Mouse (Mus musculus) MEL (cell line): Measurements from ENCODE around the gene Rfc4. TPM values are rescaled to one million over a fixed set of nuclear protein-coding genes. Genes with fewer than 3 reads are reported as not detected.

Source experiments
- DNase-seq: peaks from one replicate; pipeline ENCODE4 v3.0.0; 2011; ENCODE audit warnings: low read depth, low spot score
- H3K27ac ChIP-seq: 2 replicates; pipeline ENCODE4 v1.5.1; 2012; ENCODE audit warnings: low read depth, mild to moderate bottlenecking, control low read depth, low read length, moderate library complexity; ENCODE audit not compliant: control insufficient read depth
- H3K27me3 ChIP-seq, 2 experiments: fragments of 150-350 bp in 1 of 2; sonication (generic) in 1 of 2; 2 replicates each; pipeline ENCODE4 v1.6.1; 2012; ENCODE audit warnings: low read length in 2 of 2, mild to moderate bottlenecking in 2 of 2, improper control_type of control experiment in 1 of 2, moderate library complexity in 1 of 2; ENCODE audit not compliant: insufficient read depth in 2 of 2, control insufficient read depth in 1 of 2
- H3K36me3 ChIP-seq, 2 experiments: 2 replicates each; pipeline ENCODE4 v1.6.1; 2012 to 2014; ENCODE audit warnings: low read length in 2 of 2, improper control_type of control experiment in 1 of 2, inconsistent platforms in 1 of 2, mild to moderate bottlenecking in 1 of 2; ENCODE audit not compliant: insufficient read depth in 2 of 2, control insufficient read depth in 1 of 2
- H3K4me1 ChIP-seq, 2 experiments: fragments of 150-350 bp in 1 of 2; sonication (generic) in 1 of 2; 2 replicates each; pipeline ENCODE4 v1.6.1; 2012; ENCODE audit warnings: low read length in 2 of 2, improper control_type of control experiment in 1 of 2, mild to moderate bottlenecking in 1 of 2; ENCODE audit not compliant: insufficient read depth in 2 of 2, control insufficient read depth in 1 of 2
- H3K4me3 ChIP-seq, 2 experiments: fragments of 150-350 bp in 1 of 2; sonication (generic) in 1 of 2; 2 replicates each; pipeline ENCODE4 v1.5.1; 2012; ENCODE audit warnings: low read depth in 2 of 2, low read length in 2 of 2, mild to moderate bottlenecking in 2 of 2, moderate library complexity in 2 of 2, control low read depth in 1 of 2, improper control_type of control experiment in 1 of 2; ENCODE audit not compliant: control insufficient read depth in 1 of 2, insufficient read depth in 1 of 2
- H3K79me2 ChIP-seq: 2 replicates; pipeline ENCODE4 v1.6.1; 2012; ENCODE audit warnings: mild to moderate bottlenecking, low read length, moderate library complexity; ENCODE audit not compliant: control insufficient read depth, poor library complexity, insufficient read depth
- H3K9ac ChIP-seq: 2 replicates; pipeline ENCODE4 v1.6.1; 2012; ENCODE audit warnings: low read depth, mild to moderate bottlenecking, control low read depth, low read length, moderate library complexity; ENCODE audit not compliant: control insufficient read depth, poor library complexity, severe bottlenecking
- H3K9me3 ChIP-seq: fragments of 150-350 bp; sonication (generic); replicated peaks from 2 replicates; pipeline ENCODE4 v1.6.1; 2012; ENCODE audit warnings: mild to moderate bottlenecking, low read length, improper control_type of control experiment, moderate library complexity; ENCODE audit not compliant: insufficient read depth
- CHD1 ChIP-seq: IDR thresholded peaks from 2 replicates; pipeline ENCODE4 v1.6.1; 2012; ENCODE audit warnings: low read depth, mild to moderate bottlenecking, inconsistent platforms, low read length, improper control_type of control experiment
- CHD2 ChIP-seq: IDR thresholded peaks from 2 replicates; pipeline ENCODE4 v1.6.1; 2011; ENCODE audit warnings: low read length, improper control_type of control experiment
- CTCF ChIP-seq, 3 experiments: IDR thresholded peaks in 2 of 3; conservative IDR thresholded peaks in 1 of 3; 2 replicates each; pipeline ENCODE4 v1.5.1; 2011 to 2012; ENCODE audit warnings: low read length in 3 of 3, low read depth in 2 of 3, mild to moderate bottlenecking in 2 of 3, improper control_type of control experiment in 1 of 3, inconsistent platforms in 1 of 3, mixed read lengths in 1 of 3, moderate library complexity in 1 of 3; ENCODE audit not compliant: control insufficient read depth in 1 of 3, insufficient read depth in 1 of 3, poor library complexity in 1 of 3, severe bottlenecking in 1 of 3
- E2F4 ChIP-seq: IDR thresholded peaks from 2 replicates; pipeline ENCODE4 v1.6.1; 2011; ENCODE audit warnings: low read depth, low read length, improper control_type of control experiment, borderline replicate concordance
- ELF1 ChIP-seq: IDR thresholded peaks from 2 replicates; pipeline ENCODE4 v1.6.1; 2014; ENCODE audit warnings: low read depth, mild to moderate bottlenecking, inconsistent platforms, low read length, improper control_type of control experiment, moderate library complexity
- EP300 ChIP-seq, 2 experiments: IDR thresholded peaks; 2 replicates each; pipeline ENCODE4 v1.6.1; 2011; ENCODE audit warnings: improper control_type of control experiment in 2 of 2, low read length in 2 of 2, low read depth in 1 of 2, mild to moderate bottlenecking in 1 of 2
- ETS1 ChIP-seq: IDR thresholded peaks from 2 replicates; pipeline ENCODE4 v1.6.1; 2012; ENCODE audit warnings: low read depth, mild to moderate bottlenecking, inconsistent platforms, low read length, improper control_type of control experiment, moderate library complexity
- GABPA ChIP-seq: IDR thresholded peaks from 2 replicates; pipeline ENCODE4 v1.6.1; 2012; ENCODE audit warnings: low read depth, mild to moderate bottlenecking, inconsistent platforms, low read length, improper control_type of control experiment, moderate library complexity
- HCFC1 ChIP-seq: IDR thresholded peaks from 2 replicates; pipeline ENCODE4 v1.6.1; 2012; ENCODE audit warnings: low read depth, mild to moderate bottlenecking, inconsistent platforms, low read length, improper control_type of control experiment, moderate library complexity
- JUND ChIP-seq: IDR thresholded peaks from 2 replicates; pipeline ENCODE4 v1.6.1; 2011; ENCODE audit warnings: low read depth, mild to moderate bottlenecking, improper control_type of control experiment, low read length
- KAT2A ChIP-seq: conservative IDR thresholded peaks from 2 replicates; pipeline ENCODE4 v1.6.1; 2012; ENCODE audit warnings: low read depth, low read length, improper control_type of control experiment, inconsistent platforms
- MAFK ChIP-seq: IDR thresholded peaks from 2 replicates; pipeline ENCODE4 v1.6.1; 2011; ENCODE audit warnings: low read depth, mild to moderate bottlenecking, low read length, improper control_type of control experiment, borderline replicate concordance
- MAX ChIP-seq: IDR thresholded peaks from 2 replicates; pipeline ENCODE4 v1.6.1; 2011; ENCODE audit warnings: low read length, improper control_type of control experiment
- MAZ ChIP-seq: IDR thresholded peaks from 2 replicates; pipeline ENCODE4 v1.6.1; 2012; ENCODE audit warnings: low read depth, mild to moderate bottlenecking, inconsistent platforms, low read length, improper control_type of control experiment
- MEF2A ChIP-seq: IDR thresholded peaks from 2 replicates; pipeline ENCODE4 v1.6.1; 2014; ENCODE audit warnings: low read depth, mild to moderate bottlenecking, inconsistent platforms, low read length, improper control_type of control experiment; ENCODE audit not compliant: poor library complexity, insufficient replicate concordance, severe bottlenecking; ENCODE audit errors: extremely low read depth
- MXI1 ChIP-seq: IDR thresholded peaks from 2 replicates; pipeline ENCODE4 v1.6.1; 2011; ENCODE audit warnings: mild to moderate bottlenecking, low read depth, low read length, improper control_type of control experiment
- MYC ChIP-seq: IDR thresholded peaks from 2 replicates; pipeline ENCODE4 v1.6.1; 2011; ENCODE audit warnings: low read depth, mild to moderate bottlenecking, low read length, improper control_type of control experiment, moderate library complexity
- NELFE ChIP-seq: IDR thresholded peaks from 2 replicates; pipeline ENCODE4 v1.6.1; 2011; ENCODE audit warnings: low read depth, low read length, improper control_type of control experiment
- POLR2A ChIP-seq, 2 experiments: IDR thresholded peaks; 2 replicates each; pipeline ENCODE4 v1.6.1; 2011 to 2012; ENCODE audit warnings: low read length in 2 of 2, mild to moderate bottlenecking in 2 of 2, control low read depth in 1 of 2, improper control_type of control experiment in 1 of 2, low read depth in 1 of 2, moderate library complexity in 1 of 2; ENCODE audit not compliant: control insufficient read depth in 1 of 2, insufficient read depth in 1 of 2, poor library complexity in 1 of 2
- POLR2AphosphoS2 ChIP-seq: IDR thresholded peaks from 2 replicates; pipeline ENCODE4 v1.6.1; 2011; ENCODE audit warnings: low read length, improper control_type of control experiment
- POLR2AphosphoS5 ChIP-seq: IDR thresholded peaks from 2 replicates; pipeline ENCODE4 v1.6.1; 2012; ENCODE audit warnings: low read depth, borderline replicate concordance, mild to moderate bottlenecking, inconsistent platforms, low read length, moderate library complexity, mixed read lengths
- SIN3A ChIP-seq: IDR thresholded peaks from 2 replicates; pipeline ENCODE4 v1.6.1; 2012; ENCODE audit warnings: low read length, improper control_type of control experiment, inconsistent platforms
- SMC3 ChIP-seq: IDR thresholded peaks from 2 replicates; pipeline ENCODE4 v1.6.1; 2011; ENCODE audit warnings: low read depth, low read length, improper control_type of control experiment
- TAL1 ChIP-seq: IDR thresholded peaks from 2 replicates; pipeline ENCODE4 v1.6.1; 2012; ENCODE audit warnings: mild to moderate bottlenecking, inconsistent platforms, low read length, moderate library complexity, mixed read lengths
- TBP ChIP-seq: IDR thresholded peaks from 2 replicates; pipeline ENCODE4 v1.8.0; 2011; ENCODE audit warnings: low read depth, low read length, improper control_type of control experiment
- UBTF ChIP-seq: IDR thresholded peaks from 2 replicates; pipeline ENCODE4 v1.6.1; 2012; ENCODE audit warnings: low read depth, mild to moderate bottlenecking, inconsistent platforms, low read length, improper control_type of control experiment, moderate library complexity, borderline replicate concordance; ENCODE audit not compliant: insufficient read depth
- ZC3H11A ChIP-seq: IDR thresholded peaks from 2 replicates; pipeline ENCODE4 v1.6.1; 2012; ENCODE audit warnings: low read depth, mild to moderate bottlenecking, inconsistent platforms, low read length, improper control_type of control experiment
- ZKSCAN1 ChIP-seq: IDR thresholded peaks from 2 replicates; pipeline ENCODE4 v1.6.1; 2012; ENCODE audit warnings: low read depth, mild to moderate bottlenecking, inconsistent platforms, low read length, improper control_type of control experiment, moderate library complexity
- ZNF384 ChIP-seq: IDR thresholded peaks from 2 replicates; pipeline ENCODE4 v1.6.1; 2012; ENCODE audit warnings: low read depth, mild to moderate bottlenecking, inconsistent platforms, low read length, improper control_type of control experiment
- polyA plus RNA-seq, 2 experiments: library from polyadenylated mRNA; stranded (reverse) in 1 of 2; unstranded in 1 of 2; fragments of >175 nt in 1 of 2; fragments of >200 nt in 1 of 2; gene quantifications; 2 replicates each; pipeline versions ENCODE4 v1.2.1 to v1.2.4; 2012; ENCODE audit warnings: low replicate concordance in 2 of 2, low read depth in 1 of 2; ENCODE audit not compliant: insufficient read length in 2 of 2, insufficient read depth in 1 of 2, missing spikeins in 1 of 2
- total RNA-seq: library from RNA; depleted of rRNA; stranded (reverse); fragments of 300-350 nt; gene quantifications from 2 replicates; pipeline ENCODE4 v1.2.3, GENCODE M21; 2012

Rfc4 gene
- total and polyA plus RNA-seq, 3 experiments, result 52.1 to 93.2 TPM; not detected in 1

GRCm38 (mm10) chr16:23145211-23145610, 17.7 kb upstream of the Rfc4 start:
- no peak overlapping the region for H3K9ac ChIP-seq
- H3K9me3 ChIP-seq, result no peaks in the 10 kb centered on the region
- peaks cover 0 to 2% of the 10 kb centered on the region in 2 experiments; a peak in 2 of 4 replicates for H3K27me3 ChIP-seq
- TF ChIP-seq ELF1, result no peak
- no peak for TF ChIP-seq ZC3H11A
- no peak for TF ChIP-seq NELFE
- no peak for TF ChIP-seq UBTF
- TF ChIP-seq SMC3, result no peak
- no peak for TF ChIP-seq HCFC1
- TF ChIP-seq EP300 (IDR thresholded peaks at IDR 0.05; ENCODE audit: low read depth in 1 of 2, low read length in 2 of 2), result no peak
- no peak for TF ChIP-seq SIN3A
- TF ChIP-seq ZNF384, result no peak
- no peak for TF ChIP-seq CHD2
- TF ChIP-seq KAT2A, result no peak
- no peak for TF ChIP-seq TBP
- no peak for TF ChIP-seq CHD1
- TF ChIP-seq MEF2A, result no peak
- no peak for TF ChIP-seq POLR2AphosphoS5
- TF ChIP-seq MXI1, result no peak
- no peak for TF ChIP-seq POLR2A (IDR thresholded peaks at IDR 0.05; ENCODE audit: control insufficient read depth in 1 of 2, insufficient read depth in 1 of 2, low read depth in 1 of 2, low read length in 2 of 2, poor library complexity in 1 of 2)
- TF ChIP-seq TAL1, result no peak
- no peak for TF ChIP-seq ETS1
- TF ChIP-seq, all 39 proteins: peak for 0
- no peak for DNase-seq
- no peak overlapping the region for H3K27ac ChIP-seq
- no peaks in the 10 kb centered on the region for H3K79me2 ChIP-seq
- no peak overlapping the region for H3K4me3 ChIP-seq
- no peaks in the 10 kb centered on the region for H3K36me3 ChIP-seq
- H3K4me1 ChIP-seq, result no peaks in the 10 kb centered on the region

GRCm38 (mm10) chr16:23144326-23144725, 16.8 kb upstream of the Rfc4 start:
- Histone ChIP-seq H3K4me1 (no peaks in the 10 kb centered on the region), H3K9me3 (no peaks in the 10 kb centered on the region), H3K36me3 (no peaks in the 10 kb centered on the region), H3K79me2 (no peaks in the 10 kb centered on the region), H3K27me3 (peaks cover 0 to under 1% of the 10 kb centered on the region in 2 experiments; a peak in 2 of 4 replicates), H3K9ac (no peak overlapping the region), H3K4me3 (no peak overlapping the region), H3K27ac (no peak overlapping the region)
- TF ChIP-seq NELFE (no peak), ZKSCAN1 (no peak), CHD2 (no peak), MAFK (no peak), KAT2A (no peak), MAZ (no peak), JUND (no peak), E2F4 (no peak), ELF1 (no peak), MAX (no peak), ZNF384 (no peak), TAL1 (no peak), MYC (no peak), TBP (no peak), GABPA (no peak), CTCF (IDR thresholded peaks at IDR 0.05 in 2 of 3, conservative IDR thresholded peaks at IDR 0.05 in 1 of 3; ENCODE audit: control insufficient read depth in 1 of 3, insufficient read depth in 1 of 3, low read depth in 2 of 3, low read length in 3 of 3, poor library complexity in 1 of 3, severe bottlenecking in 1 of 3) (no peak), POLR2AphosphoS2 (no peak), POLR2A (IDR thresholded peaks at IDR 0.05; ENCODE audit: control insufficient read depth in 1 of 2, insufficient read depth in 1 of 2, low read depth in 1 of 2, low read length in 2 of 2, poor library complexity in 1 of 2) (no peak), SIN3A (no peak)
- no peak for DNase-seq
